Mouse (Mus musculus) erythroblast, embryonic 14.5 days (primary cell): ENCODE results near the gene Ten1.

Source experiments
- GATA1 ChIP-seq: IDR thresholded peaks from 2 replicates; pipeline ENCODE4 v1.6.1; 2012; ENCODE audit warnings: low read length, inconsistent platforms, mixed read lengths
- TAL1 ChIP-seq: IDR thresholded peaks from 3 replicates; pipeline ENCODE4 v1.6.1; 2012; ENCODE audit warnings: low read length, inconsistent platforms, mixed read lengths

GRCm38 (mm10) chr11:116208660-116209059, 10.0 kb downstream of the Ten1 start:
- TF ChIP-seq GATA1 (no peak), TAL1 (no peak)
